Mouse (Mus musculus): ENCODE measurements around the gene Rln1. TPM values are rescaled to one million over a fixed set of nuclear protein-coding genes. Genes with fewer than 3 reads are reported as not detected.

The Rln1 gene
- polyA plus RNA-seq, 1 experiment from 2014 or later = 0.20 TPM

DNA sequence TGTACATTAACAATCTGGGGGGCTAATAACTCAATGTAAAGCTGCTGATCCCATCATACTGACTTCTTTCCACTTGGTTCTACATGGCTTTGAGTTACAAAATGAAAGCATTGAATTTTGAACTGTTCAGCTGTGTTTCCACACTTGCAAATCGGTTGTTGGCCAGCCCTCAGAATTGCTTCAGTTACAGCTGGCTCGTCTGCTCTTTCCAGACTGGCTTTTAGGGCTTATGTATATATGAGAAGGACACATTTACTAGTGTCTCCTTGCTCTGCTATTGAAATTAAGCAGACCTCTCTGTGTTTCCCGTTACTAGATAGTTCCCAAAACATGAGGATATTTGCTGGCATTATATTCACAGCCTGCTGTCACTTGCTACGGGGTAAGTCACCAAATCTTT, 37.7 kb upstream of the Rln1 start:
- Histone ChIP-seq H3K9ac (ENCODE audit: low read length) (no peak overlapping the region), H3K9me3 (ENCODE audit: control insufficient read depth, low read length) (no peaks in the 10 kb centered on the region), H3K27ac (replicated peaks in 1 of 2; ENCODE audit: control insufficient read depth in 1 of 2, insufficient read depth in 1 of 2, low read depth in 2 of 2, low read length in 2 of 2) (no peak overlapping the region), H3K4me1 (ENCODE audit: control insufficient read depth in 2 of 2, insufficient read depth in 2 of 2, low read length in 2 of 2) (peaks cover 3 to 4% of the 10 kb centered on the region in 2 experiments; a peak in 3 of 4 replicates), H3K36me3 (ENCODE audit: control insufficient read depth, insufficient read depth, low read length) (no peaks in the 10 kb centered on the region), H3K27me3 (ENCODE audit: control insufficient read depth, insufficient read depth, low read length) (no peaks in the 10 kb centered on the region), H3K4me2 (ENCODE audit: low read length) (peak overlapping the region; percentile 29), H3K4me3 (ENCODE audit: control insufficient read depth in 1 of 2, insufficient read depth in 1 of 2, low read depth in 1 of 2, low read length in 2 of 2) (no peak overlapping the region)
- WGBS = 66% methylated on average over 4 of the region's 4 CpGs
- ATAC-seq (ENCODE audit: insufficient number of reproducible peaks, insufficient read depth, low FRiP score, low read depth) = no peak

DNA sequence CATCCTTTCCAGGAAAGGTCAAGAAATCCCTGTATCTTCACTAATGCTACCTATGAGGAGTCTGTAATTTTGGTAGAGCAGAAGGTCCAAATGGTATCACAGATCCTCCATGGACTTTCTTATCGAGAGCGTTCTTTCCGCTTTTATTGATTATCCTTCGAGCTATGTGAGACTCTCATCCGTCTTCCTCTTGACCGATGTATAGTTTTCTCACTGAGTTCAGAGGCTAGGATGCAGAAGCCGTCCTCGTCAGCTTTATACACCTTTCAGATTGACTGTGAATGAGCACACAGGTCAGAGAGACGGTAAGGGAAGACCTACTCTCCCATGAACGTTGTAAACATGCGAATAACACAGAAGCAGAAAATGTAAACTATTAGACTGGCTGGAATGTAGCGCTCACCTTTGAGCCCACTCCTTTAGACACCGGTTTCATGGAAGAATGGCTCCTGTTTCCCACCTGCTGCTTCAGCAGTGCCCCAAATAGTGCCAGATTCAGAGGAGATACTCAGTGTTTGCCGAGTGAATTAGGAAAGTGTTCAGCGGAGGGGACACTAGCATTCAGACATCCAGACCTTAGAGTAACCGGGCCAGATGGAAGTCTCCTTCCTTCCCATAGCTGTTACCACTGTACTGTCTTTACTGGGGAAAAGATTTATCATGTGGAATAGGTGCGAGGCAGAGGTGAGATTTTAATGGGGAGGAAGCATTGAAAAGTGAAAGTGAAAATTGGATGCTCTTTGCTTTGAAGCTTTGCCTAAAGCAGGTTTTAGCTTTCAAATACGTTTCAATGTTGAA, 37.0 kb upstream of the Rln1 start:
- H3K4me3 ChIP-seq (ENCODE audit: control insufficient read depth in 1 of 2, insufficient read depth in 1 of 2, low read depth in 1 of 2, low read length in 2 of 2) = no peak overlapping the region
- no peaks in the 10 kb centered on the region for H3K27me3 ChIP-seq (ENCODE audit: control insufficient read depth, insufficient read depth, low read length)
- H3K4me1 ChIP-seq (ENCODE audit: control insufficient read depth in 2 of 2, insufficient read depth in 2 of 2, low read length in 2 of 2) = peaks cover 3 to 4% of the 10 kb centered on the region in 2 experiments; a peak in 3 of 4 replicates
- no peaks in the 10 kb centered on the region for H3K9me3 ChIP-seq (ENCODE audit: control insufficient read depth, low read length)
- peak overlapping the region; percentile 29 for H3K4me2 ChIP-seq (ENCODE audit: low read length)
- no peak overlapping the region for H3K9ac ChIP-seq (ENCODE audit: low read length)
- ATAC-seq (ENCODE audit: insufficient number of reproducible peaks, insufficient read depth, low FRiP score, low read depth) = no peak
- H3K27ac ChIP-seq (replicated peaks in 1 of 2; ENCODE audit: control insufficient read depth in 1 of 2, insufficient read depth in 1 of 2, low read depth in 2 of 2, low read length in 2 of 2) = no peak overlapping the region
- H3K36me3 ChIP-seq (ENCODE audit: control insufficient read depth, insufficient read depth, low read length) = no peaks in the 10 kb centered on the region
- 80% methylated on average over 18 of the region's 18 CpGs for WGBS

DNA sequence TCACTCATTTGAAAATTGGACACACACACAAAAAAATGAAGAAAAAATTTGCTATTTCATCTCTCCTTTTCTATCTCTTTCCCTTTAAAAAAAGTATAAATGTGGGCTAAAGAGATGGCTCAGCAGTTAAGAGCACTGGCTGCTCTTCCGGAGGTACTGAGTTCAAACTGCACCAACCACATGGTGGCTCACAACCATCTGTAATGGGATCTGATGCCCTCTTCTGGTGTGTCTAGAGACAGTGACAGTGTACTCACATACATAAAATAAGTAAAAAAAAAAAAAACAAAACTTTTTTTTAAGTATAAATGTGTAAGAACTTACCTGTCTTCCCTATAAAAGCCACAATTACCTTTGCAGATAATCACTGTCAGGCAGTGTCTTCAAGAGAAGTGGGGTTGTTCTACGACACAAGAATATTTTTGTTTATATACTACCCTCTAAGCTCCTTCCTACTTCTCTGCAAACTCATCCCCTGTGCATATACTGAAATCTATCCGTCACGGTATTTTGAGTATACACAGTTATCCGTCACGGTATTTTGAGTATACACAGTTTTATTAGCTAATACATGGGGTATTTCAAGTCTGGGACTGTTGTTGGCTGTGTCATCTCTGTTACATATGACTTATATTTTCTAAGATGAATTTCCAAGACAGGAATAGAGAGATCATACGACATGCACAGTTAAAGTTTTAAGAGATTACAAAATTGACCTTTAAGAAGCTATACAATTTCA, 36.2 kb upstream of the Rln1 start:
- 89% methylated on average over 7 of the region's 7 CpGs for WGBS

DNA sequence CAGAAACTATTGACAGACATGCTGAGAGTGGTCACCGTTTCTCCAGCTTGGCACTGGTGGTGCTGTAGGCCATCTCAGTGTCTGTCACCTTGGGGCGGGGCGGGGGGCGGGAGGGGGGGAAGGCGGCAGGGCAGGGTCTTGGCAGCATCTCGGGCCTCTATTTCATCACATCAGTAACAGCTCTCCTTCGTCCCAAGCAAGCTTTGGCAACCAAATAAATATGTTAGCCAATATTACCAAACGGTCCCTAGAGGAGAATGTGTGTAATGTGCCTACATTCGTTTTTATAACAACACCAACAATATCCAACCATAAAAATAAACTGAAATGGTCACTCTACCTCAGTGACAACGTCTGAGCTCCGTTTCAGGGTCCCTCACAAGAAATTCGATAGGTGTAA, 35.6 kb upstream of the Rln1 start:
- H3K4me2 ChIP-seq (ENCODE audit: low read length) = no peak overlapping the region
- H3K9me3 ChIP-seq (ENCODE audit: control insufficient read depth, low read length) = no peaks in the 10 kb centered on the region
- no peak overlapping the region for H3K4me3 ChIP-seq (ENCODE audit: control insufficient read depth in 1 of 2, insufficient read depth in 1 of 2, low read depth in 1 of 2, low read length in 2 of 2)
- peaks cover 3 to 4% of the 10 kb centered on the region in 2 experiments; a peak in 3 of 4 replicates for H3K4me1 ChIP-seq (ENCODE audit: control insufficient read depth in 2 of 2, insufficient read depth in 2 of 2, low read length in 2 of 2)
- H3K9ac ChIP-seq (ENCODE audit: low read length) = no peak overlapping the region
- ATAC-seq (ENCODE audit: insufficient number of reproducible peaks, insufficient read depth, low FRiP score, low read depth) = no peak
- no peak overlapping the region for H3K27ac ChIP-seq (replicated peaks in 1 of 2; ENCODE audit: control insufficient read depth in 1 of 2, insufficient read depth in 1 of 2, low read depth in 2 of 2, low read length in 2 of 2)
- no peaks in the 10 kb centered on the region for H3K27me3 ChIP-seq (ENCODE audit: control insufficient read depth, insufficient read depth, low read length)
- 57% methylated on average over 12 of the region's 12 CpGs for WGBS
- H3K36me3 ChIP-seq (ENCODE audit: control insufficient read depth, insufficient read depth, low read length) = no peaks in the 10 kb centered on the region

More for the DNA sequence above, 36.2 kb upstream of the Rln1 start:
- H3K4me3 ChIP-seq (ENCODE audit: control insufficient read depth in 1 of 2, insufficient read depth in 1 of 2, low read depth in 1 of 2, low read length in 2 of 2) = no peak overlapping the region
- no peak overlapping the region for H3K4me2 ChIP-seq (ENCODE audit: low read length)
- H3K27me3 ChIP-seq (ENCODE audit: control insufficient read depth, insufficient read depth, low read length) = no peaks in the 10 kb centered on the region
- ATAC-seq (ENCODE audit: insufficient number of reproducible peaks, insufficient read depth, low FRiP score, low read depth) = no peak
- peaks cover 3 to 4% of the 10 kb centered on the region in 2 experiments; a peak in 3 of 4 replicates for H3K4me1 ChIP-seq (ENCODE audit: control insufficient read depth in 2 of 2, insufficient read depth in 2 of 2, low read length in 2 of 2)
- no peak overlapping the region for H3K9ac ChIP-seq (ENCODE audit: low read length)
- H3K36me3 ChIP-seq (ENCODE audit: control insufficient read depth, insufficient read depth, low read length) = no peaks in the 10 kb centered on the region
- H3K9me3 ChIP-seq (ENCODE audit: control insufficient read depth, low read length) = no peaks in the 10 kb centered on the region
- no peak overlapping the region for H3K27ac ChIP-seq (replicated peaks in 1 of 2; ENCODE audit: control insufficient read depth in 1 of 2, insufficient read depth in 1 of 2, low read depth in 2 of 2, low read length in 2 of 2)

DNA sequence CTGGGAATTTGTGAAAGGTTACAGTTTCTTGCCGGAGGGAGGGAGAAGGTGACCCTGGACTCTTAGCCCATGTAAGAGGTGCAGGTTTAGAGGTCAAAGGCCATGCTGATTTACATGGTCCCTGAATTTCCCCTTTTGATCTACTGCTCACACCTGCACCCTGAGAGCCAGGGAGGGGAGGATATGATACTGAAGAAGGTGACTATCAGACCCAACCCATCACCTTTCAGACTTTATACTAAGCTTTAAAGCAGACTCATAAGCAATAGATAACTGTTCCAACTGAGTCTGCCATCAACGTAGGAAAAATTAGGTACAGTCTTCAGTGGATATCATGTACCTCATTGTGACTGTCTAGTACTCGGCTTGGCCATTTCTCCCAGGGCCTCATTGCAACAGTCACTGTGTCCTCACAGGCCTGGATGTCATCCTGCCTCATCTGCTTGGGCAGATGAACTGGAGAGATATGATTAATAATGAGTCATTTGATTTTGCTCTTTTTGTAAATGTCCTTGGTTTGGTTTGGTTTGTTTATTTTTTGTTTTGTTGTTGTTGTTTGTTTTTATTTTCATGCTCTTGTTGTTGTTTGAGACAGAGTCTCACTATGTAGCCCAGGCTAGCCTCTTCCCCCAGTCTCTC, 34.3 kb upstream of the Rln1 start:
- no peak for ATAC-seq (ENCODE audit: insufficient number of reproducible peaks, insufficient read depth, low FRiP score, low read depth)
- Histone ChIP-seq H3K27ac (replicated peaks in 1 of 2; ENCODE audit: control insufficient read depth in 1 of 2, insufficient read depth in 1 of 2, low read depth in 2 of 2, low read length in 2 of 2) (no peak overlapping the region), H3K4me1 (ENCODE audit: control insufficient read depth in 2 of 2, insufficient read depth in 2 of 2, low read length in 2 of 2) (peaks cover 3 to 4% of the 10 kb centered on the region in 2 experiments; a peak in 3 of 4 replicates), H3K9me3 (ENCODE audit: control insufficient read depth, low read length) (no peaks in the 10 kb centered on the region), H3K4me2 (ENCODE audit: low read length) (no peak overlapping the region), H3K9ac (ENCODE audit: low read length) (no peak overlapping the region), H3K4me3 (ENCODE audit: control insufficient read depth in 1 of 2, insufficient read depth in 1 of 2, low read depth in 1 of 2, low read length in 2 of 2) (no peak overlapping the region), H3K36me3 (ENCODE audit: control insufficient read depth, insufficient read depth, low read length) (no peaks in the 10 kb centered on the region), H3K27me3 (ENCODE audit: control insufficient read depth, insufficient read depth, low read length) (no peaks in the 10 kb centered on the region)
- 83% methylated on average over 3 of the region's 3 CpGs for WGBS

DNA sequence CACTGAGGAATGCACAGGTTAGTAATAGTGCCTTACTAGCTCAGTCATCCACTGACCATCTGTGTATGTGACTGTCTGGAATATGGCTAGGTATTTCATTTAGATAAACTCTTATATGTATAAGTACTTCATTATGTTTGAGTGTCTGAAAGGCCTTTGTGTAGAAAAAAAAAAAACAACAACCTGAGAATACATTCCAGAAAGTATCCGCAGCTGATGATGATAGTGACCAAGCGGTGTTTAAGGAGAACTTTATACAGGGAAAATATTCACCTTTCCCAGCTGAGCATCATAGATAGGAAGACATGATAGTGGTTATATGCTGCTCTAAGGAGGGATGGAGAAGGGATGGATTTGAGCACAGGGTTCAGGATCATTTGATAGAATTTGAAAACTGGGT, 33.6 kb upstream of the Rln1 start:
- no peak overlapping the region for H3K4me2 ChIP-seq (ENCODE audit: low read length)
- no peak overlapping the region for H3K9ac ChIP-seq (ENCODE audit: low read length)
- no peaks in the 10 kb centered on the region for H3K9me3 ChIP-seq (ENCODE audit: control insufficient read depth, low read length)
- 87% methylated on average over 2 of the region's 2 CpGs for WGBS
- no peaks in the 10 kb centered on the region for H3K36me3 ChIP-seq (ENCODE audit: control insufficient read depth, insufficient read depth, low read length)
- H3K4me3 ChIP-seq (ENCODE audit: control insufficient read depth in 1 of 2, insufficient read depth in 1 of 2, low read depth in 1 of 2, low read length in 2 of 2) = no peak overlapping the region
- no peak for ATAC-seq (ENCODE audit: insufficient number of reproducible peaks, insufficient read depth, low FRiP score, low read depth)
- H3K27me3 ChIP-seq (ENCODE audit: control insufficient read depth, insufficient read depth, low read length) = no peaks in the 10 kb centered on the region
- peaks cover 2 to 3% of the 10 kb centered on the region in 2 experiments; a peak in 2 of 4 replicates for H3K4me1 ChIP-seq (ENCODE audit: control insufficient read depth in 2 of 2, insufficient read depth in 2 of 2, low read length in 2 of 2)
- no peak overlapping the region for H3K27ac ChIP-seq (replicated peaks in 1 of 2; ENCODE audit: control insufficient read depth in 1 of 2, insufficient read depth in 1 of 2, low read depth in 2 of 2, low read length in 2 of 2)

DNA sequence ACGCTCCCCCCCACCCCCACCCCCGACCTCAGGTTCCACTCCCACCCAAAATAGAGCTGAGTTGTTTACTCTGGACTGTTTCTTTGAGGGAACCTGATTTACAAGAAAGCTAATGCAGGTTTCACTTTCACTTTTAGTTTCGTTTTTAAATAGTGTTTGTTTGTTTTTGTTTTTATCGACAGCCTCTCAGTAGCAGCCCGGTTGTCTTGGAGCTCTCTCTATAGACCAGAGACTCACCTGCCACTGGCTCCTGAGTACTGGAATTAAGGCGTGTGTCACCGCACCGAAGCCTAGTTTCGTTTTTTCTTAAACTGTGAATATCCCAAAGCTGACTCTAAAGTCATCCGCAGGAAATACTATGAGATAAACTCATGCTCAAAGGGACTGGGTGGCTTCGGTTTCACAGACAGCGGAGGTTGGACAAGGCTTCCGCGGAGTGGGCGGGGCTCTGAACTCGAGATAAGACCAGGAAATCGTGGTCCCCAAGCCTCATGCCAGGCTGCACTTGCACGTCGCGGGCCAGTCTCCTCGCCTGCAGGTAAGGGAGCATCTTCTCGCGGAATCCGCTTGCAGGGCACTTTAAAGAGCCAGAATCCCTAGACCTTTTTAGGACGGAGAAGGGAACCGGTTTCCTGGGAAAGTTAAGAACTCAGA, 32.6 kb upstream of the Rln1 start, which contains the start of the genes Plgrkt and Cd274:
TSS of gene Plgrkt (minus strand) at position 422 of the 654 bp plus-strand sequence.
TSS of gene Cd274 (plus strand) at position 487 of the 654 bp plus-strand sequence.
- Histone ChIP-seq H3K9me3 (ENCODE audit: control insufficient read depth, low read length) (no peaks in the 10 kb centered on the region), H3K36me3 (ENCODE audit: control insufficient read depth, insufficient read depth, low read length) (no peaks in the 10 kb centered on the region), H3K4me1 (ENCODE audit: control insufficient read depth in 2 of 2, insufficient read depth in 2 of 2, low read length in 2 of 2) (peaks cover 2 to 7% of the 10 kb centered on the region in 2 experiments; a peak in 2 of 4 replicates), H3K27ac (replicated peaks in 1 of 2; ENCODE audit: control insufficient read depth in 1 of 2, insufficient read depth in 1 of 2, low read depth in 2 of 2, low read length in 2 of 2) (no peak within 1 kb of the TSS), H3K4me2 (ENCODE audit: low read length) (peak within 1 kb of the TSS; percentile 71), H3K27me3 (ENCODE audit: control insufficient read depth, insufficient read depth, low read length) (no peaks in the 10 kb centered on the region), H3K9ac (ENCODE audit: low read length) (peak within 1 kb of the TSS; percentile 68), H3K4me3 (ENCODE audit: control insufficient read depth in 1 of 2, insufficient read depth in 1 of 2, low read depth in 1 of 2, low read length in 2 of 2) (peak within 1 kb of the TSS; percentile 56 to 63)
- 0 out of 2 replicates have a peak, but pooled peaks have one; percentile 38 for ATAC-seq (ENCODE audit: insufficient number of reproducible peaks, insufficient read depth, low FRiP score, low read depth)
- WGBS = 1% methylated on average over 26 of the region's 26 CpGs

Measured in heart, embryonic 14.5 days (tissue).